In genomic region chr16:31933751-31934549, GRCm38 (mm10) we compare ENCODE assay signal across 8 mouse cellular contexts. TPM values are rescaled to one million over a fixed set of nuclear protein-coding genes. Genes with fewer than 3 reads are reported as not detected.
DNase-seq lines count a peak whose midpoint lies in the region; ATAC-seq lines count a peak whose summit lies in the region.

Gene Pigz, plus strand, starts transcription at chr16:31933851.

- H3K4me1 ChIP-seq in embryonic facial prominence, embryonic 13.5 days: peaks cover 28% of the 10 kb centered on the region
- peaks cover 28% of the 10 kb centered on the region for H3K4me1 ChIP-seq in heart, embryonic 12.5 days (replicated peaks)
- H3K4me1 ChIP-seq in kidney, embryonic 15.5 days: peaks cover 30% of the 10 kb centered on the region
- H3K4me1 ChIP-seq in liver, embryonic 12.5 days: peaks cover 20% of the 10 kb centered on the region
- H3K4me1 ChIP-seq in neural tube, embryonic 12.5 days: peaks cover 27% of the 10 kb centered on the region

- H3K27ac ChIP-seq in embryonic facial prominence, embryonic 13.5 days: 0 out of 2 replicates have a peak within 1 kb of the TSS, but pooled peaks have one; percentile 34
- H3K27ac ChIP-seq in heart, embryonic 12.5 days (ENCODE audit: poor library complexity, severe bottlenecking): no peak within 1 kb of the TSS
- peak within 1 kb of the TSS; percentile 46; the same call in 1 of the 2 replicates for H3K27ac ChIP-seq in kidney, embryonic 15.5 days
- H3K27ac ChIP-seq in liver, embryonic 12.5 days: no peak within 1 kb of the TSS
- H3K27ac ChIP-seq in neural tube, embryonic 12.5 days: peak within 1 kb of the TSS; percentile 86

- WGBS in embryonic facial prominence, embryonic 13.5 days: 6% methylated on average over 42 of the region's 42 CpGs
- 7% methylated on average over 42 of the region's 42 CpGs for WGBS in heart, embryonic 12.5 days
- WGBS in kidney, embryonic 15.5 days: 8% methylated on average over 42 of the region's 42 CpGs
- WGBS in liver, embryonic 12.5 days (ENCODE audit: insufficient replicate concordance): 10% methylated on average over 42 of the region's 42 CpGs
- 5% methylated on average over 42 of the region's 42 CpGs for WGBS in neural tube, embryonic 12.5 days

- H3K9ac ChIP-seq in embryonic facial prominence, embryonic 13.5 days: peak within 1 kb of the TSS; percentile 72
- H3K9ac ChIP-seq in heart, embryonic 12.5 days: peak within 1 kb of the TSS; percentile 66
- peak within 1 kb of the TSS; percentile 48 for H3K9ac ChIP-seq in kidney, embryonic 15.5 days
- peak within 1 kb of the TSS; percentile 42; the same call in 1 of the 2 replicates for H3K9ac ChIP-seq in liver, embryonic 12.5 days
- peak within 1 kb of the TSS; percentile 66 for H3K9ac ChIP-seq in neural tube, embryonic 12.5 days

- peak within 1 kb of the TSS; percentile 94 for H3K4me2 ChIP-seq in embryonic facial prominence, embryonic 13.5 days
- H3K4me2 ChIP-seq in heart, embryonic 12.5 days: peak within 1 kb of the TSS; percentile 91
- H3K4me2 ChIP-seq in kidney, embryonic 15.5 days: peak within 1 kb of the TSS; percentile 98
- H3K4me2 ChIP-seq in liver, embryonic 12.5 days: peak within 1 kb of the TSS; percentile 82
- peak within 1 kb of the TSS; percentile 66 for H3K4me2 ChIP-seq in neural tube, embryonic 12.5 days (replicated peaks)

- ATAC-seq in embryonic facial prominence, embryonic 13.5 days (ENCODE audit: insufficient number of reproducible peaks, insufficient read depth, low FRiP score, low TSS enrichment, low read depth): no peak
- no peak for ATAC-seq in heart, embryonic 12.5 days (ENCODE audit: insufficient number of reproducible peaks, low FRiP score)
- no peak for ATAC-seq in kidney, embryonic 15.5 days (replicated peaks; ENCODE audit: low FRiP score)
- no peak; the same call in 1 of the 2 replicates for ATAC-seq in liver, embryonic 12.5 days
- peak; percentile 35; the same call in 1 of the 2 replicates for ATAC-seq in neural tube, embryonic 12.5 days (ENCODE audit: low FRiP score, low read depth)

- H3K9me3 ChIP-seq in embryonic facial prominence, embryonic 13.5 days: no peaks in the 10 kb centered on the region
- no peaks in the 10 kb centered on the region; the same call in 1 of the 2 replicates for H3K9me3 ChIP-seq in heart, embryonic 12.5 days (replicated peaks)
- H3K9me3 ChIP-seq in kidney, embryonic 15.5 days (replicated peaks): no peaks in the 10 kb centered on the region
- H3K9me3 ChIP-seq in liver, embryonic 12.5 days (replicated peaks): peaks cover 4% of the 10 kb centered on the region; the same call in 1 of the 2 replicates
- H3K9me3 ChIP-seq in neural tube, embryonic 12.5 days: no peaks in the 10 kb centered on the region

- peaks cover 50% of the 10 kb centered on the region for H3K27me3 ChIP-seq in embryonic facial prominence, embryonic 13.5 days
- H3K27me3 ChIP-seq in heart, embryonic 12.5 days (replicated peaks): peaks cover 52% of the 10 kb centered on the region
- peaks cover 45% of the 10 kb centered on the region for H3K27me3 ChIP-seq in kidney, embryonic 15.5 days
- peaks cover 79% of the 10 kb centered on the region for H3K27me3 ChIP-seq in liver, embryonic 12.5 days (replicated peaks)
- H3K27me3 ChIP-seq in neural tube, embryonic 12.5 days (replicated peaks): peaks cover 13% of the 10 kb centered on the region

- peak within 1 kb of the TSS; percentile 55 for H3K4me3 ChIP-seq in embryonic facial prominence, embryonic 13.5 days
- H3K4me3 ChIP-seq in heart, embryonic 12.5 days: peak within 1 kb of the TSS; percentile 55
- peak within 1 kb of the TSS; percentile 57 for H3K4me3 ChIP-seq in kidney, embryonic 15.5 days (replicated peaks)
- H3K4me3 ChIP-seq in liver, embryonic 12.5 days: peak within 1 kb of the TSS; percentile 54
- peak within 1 kb of the TSS; percentile 43 for H3K4me3 ChIP-seq in neural tube, embryonic 12.5 days

- DNase-seq in thymus, postnatal 25 days: peak; percentile 18
- DNase-seq in thymus, postnatal 0 days (ENCODE audit: low spot score): no peak
- no peak for DNase-seq in adipocyte (ENCODE audit: low spot score)

- no peaks in the 10 kb centered on the region for H3K36me3 ChIP-seq in embryonic facial prominence, embryonic 13.5 days
- no peaks in the 10 kb centered on the region for H3K36me3 ChIP-seq in heart, embryonic 12.5 days
- no peaks in the 10 kb centered on the region for H3K36me3 ChIP-seq in kidney, embryonic 15.5 days
- H3K36me3 ChIP-seq in liver, embryonic 12.5 days: no peaks in the 10 kb centered on the region
- no peaks in the 10 kb centered on the region for H3K36me3 ChIP-seq in neural tube, embryonic 12.5 days

RNA-seq across cellular contexts. Expression of gene Pigz, which starts in this region (rescaled TPM):
- 2.7 and 3.1 TPM in 2 replicates for polyA plus RNA-seq in thymus, postnatal 0 days (2015; fragmentation: Nextera tagmentation; extraction: Ambion mirVana)
- polyA plus RNA-seq in embryonic facial prominence, embryonic 13.5 days (2015; fragmentation: Nextera tagmentation; extraction: Ambion mirVana): 0.39 and 0.96 TPM in 2 replicates
- 0.32 and 0.52 TPM in 2 replicates for polyA plus RNA-seq in heart, embryonic 12.5 days (2016; fragmentation: Nextera tagmentation; extraction: Ambion mirVana)
- 0.62 and 0.86 TPM in 2 replicates for polyA plus RNA-seq in kidney, embryonic 15.5 days (2015; fragmentation: Nextera tagmentation; extraction: Ambion mirVana)
- polyA plus RNA-seq in liver, embryonic 12.5 days (2016; fragmentation: Nextera tagmentation; extraction: Ambion mirVana): 0.59 and 0.68 TPM in 2 replicates
- 2.8 and 4.0 TPM in 2 replicates for polyA plus RNA-seq in neural tube, embryonic 12.5 days (2016; fragmentation: Nextera tagmentation; extraction: Ambion mirVana)

Comparison
In these comparisons a context has a peak if more than half of its experiments do, and no peak if none do; other contexts are left out.
1. H3K27ac ChIP-seq: peak in embryonic facial prominence, embryonic 13.5 days (single experiment), kidney, embryonic 15.5 days (single experiment) and neural tube, embryonic 12.5 days (single experiment); none in heart, embryonic 12.5 days (single experiment) and liver, embryonic 12.5 days (single experiment).
2. Peak in every context shown above with its lines, with median percentiles within 50 percentile points of each other: H3K4me2 ChIP-seq, H3K4me3 ChIP-seq and H3K9ac ChIP-seq.